Mouse (Mus musculus): ENCODE measurements around the gene Pappa.
A peak's percentile ranks its signal among the peaks of the same experiment; 100 is the strongest.

- TF ChIP-seq POLR2A (IDR thresholded peaks at IDR 0.05; ENCODE audit: control insufficient read depth in 1 of 2, insufficient read depth in 1 of 2, low read depth in 1 of 2, low read length in 2 of 2, poor library complexity in 1 of 2), result no peak
- peak; percentile 22 to 68; a peak in 3 of 4 replicates for TF ChIP-seq EP300 (IDR thresholded peaks at IDR 0.05; ENCODE audit: low read depth in 1 of 2, low read length in 2 of 2)
- no peak for TF ChIP-seq POLR2AphosphoS5 (IDR thresholded peaks at IDR 0.05; ENCODE audit: borderline replicate concordance, low read depth, low read length)
- TF ChIP-seq MEF2A (IDR thresholded peaks at IDR 0.05; ENCODE audit: extremely low read depth, insufficient replicate concordance, low read depth, low read length, poor library complexity, severe bottlenecking), result no peak
- TF ChIP-seq GATA1 (IDR thresholded peaks at IDR 0.05; ENCODE audit: low read depth, low read length), result peak; percentile 64; the same call in 1 of the 2 replicates
- no peak for TF ChIP-seq MYC (IDR thresholded peaks at IDR 0.05; ENCODE audit: low read depth, low read length)
- no peak for TF ChIP-seq CTCF (IDR thresholded peaks at IDR 0.05 in 2 of 3, conservative IDR thresholded peaks at IDR 0.05 in 1 of 3; ENCODE audit: control insufficient read depth in 1 of 3, insufficient read depth in 1 of 3, low read depth in 2 of 3, low read length in 3 of 3, poor library complexity in 1 of 3, severe bottlenecking in 1 of 3)
- no peak for TF ChIP-seq E2F4 (IDR thresholded peaks at IDR 0.05; ENCODE audit: borderline replicate concordance, low read depth, low read length)
- no peak for TF ChIP-seq SIN3A (IDR thresholded peaks at IDR 0.05; ENCODE audit: low read length)
- 0 out of 2 replicates have a peak, but pooled peaks have one; percentile 27 for TF ChIP-seq MXI1 (IDR thresholded peaks at IDR 0.05; ENCODE audit: low read depth, low read length)
- TF ChIP-seq POLR2AphosphoS2 (IDR thresholded peaks at IDR 0.05; ENCODE audit: low read length), result no peak
- TF ChIP-seq MAX (IDR thresholded peaks at IDR 0.05; ENCODE audit: low read length), result peak; percentile 65
- TF ChIP-seq ELF1 (IDR thresholded peaks at IDR 0.05; ENCODE audit: low read depth, low read length), result no peak
- TF ChIP-seq ZNF384 (IDR thresholded peaks at IDR 0.05; ENCODE audit: low read depth, low read length), result 0 out of 2 replicates have a peak, but pooled peaks have one; percentile 15
Observed at GRCm38 (mm10) chr4:65285165-65285564, 161.2 kb downstream of the Pappa start.
